Mouse (Mus musculus): ENCODE data around the gene Tmem69. TPM values are rescaled to one million over a fixed set of nuclear protein-coding genes. Genes with fewer than 3 reads are reported as not detected.

Tmem69 gene
- polyA plus RNA-seq (2012; ENCODE audit: insufficient read depth, low replicate concordance): 0.93 TPM in 1 of 2 replicates, not detected in the other

DNA sequence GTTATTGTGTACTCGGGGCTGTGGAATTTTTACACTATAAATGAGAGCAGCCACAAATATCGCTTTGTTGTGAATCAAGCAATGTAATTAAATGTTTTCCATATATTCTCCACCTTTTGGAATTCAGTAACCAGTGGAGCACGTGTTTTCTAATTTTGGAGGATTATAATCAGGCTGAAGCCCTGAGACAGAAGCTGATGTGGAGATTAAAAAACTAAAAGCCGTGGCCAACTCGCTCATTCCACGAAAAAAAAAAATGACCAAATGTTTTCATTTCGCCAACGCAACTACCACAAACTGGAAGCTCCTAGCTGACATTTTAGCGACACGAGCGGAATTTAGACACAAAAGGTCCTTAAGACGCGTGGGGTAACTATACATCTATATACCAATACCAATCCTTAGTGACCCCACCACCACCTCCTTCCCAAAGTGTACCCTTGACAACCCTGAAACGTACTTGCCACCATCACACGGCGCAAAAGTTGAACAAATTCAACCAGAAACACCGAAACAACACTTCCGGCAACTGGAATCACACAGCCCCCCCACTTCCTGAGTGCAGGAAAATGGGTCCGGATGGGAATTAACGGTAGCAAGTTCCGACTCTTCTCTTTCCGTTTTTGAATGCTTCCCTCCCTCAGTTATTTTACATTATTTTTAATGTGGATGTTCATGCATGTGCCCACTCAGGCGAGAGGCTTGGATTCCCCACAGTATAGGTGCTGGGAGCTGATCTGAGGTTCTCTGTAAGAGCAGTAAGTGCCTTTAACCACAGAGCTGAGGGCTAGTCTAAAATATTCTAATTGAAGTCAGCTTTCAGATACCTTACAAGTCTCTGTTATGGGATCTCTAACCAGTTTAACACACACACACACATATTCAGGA is at the start of gene Tmem69:
Tmem69 (minus strand) TSS at position 524 of the 888 bp plus-strand sequence.
- H3K4me1 ChIP-seq: peaks cover 12% of the 10 kb centered on the region
- H3K4me3 ChIP-seq (replicated peaks): peak within 1 kb of the TSS; percentile 99
- H3K36me3 ChIP-seq (replicated peaks; ENCODE audit: low read length): peaks cover 31% of the 10 kb centered on the region
- no peaks in the 10 kb centered on the region for H3K9me3 ChIP-seq
- TF ChIP-seq GATA1 (IDR thresholded peaks at IDR 0.05; ENCODE audit: borderline replicate concordance, low read length) (no peak), FLI1 (IDR thresholded peaks at IDR 0.05; ENCODE audit: low read length) (no peak)
- no peaks in the 10 kb centered on the region for H3K27me3 ChIP-seq (replicated peaks)

DNA sequence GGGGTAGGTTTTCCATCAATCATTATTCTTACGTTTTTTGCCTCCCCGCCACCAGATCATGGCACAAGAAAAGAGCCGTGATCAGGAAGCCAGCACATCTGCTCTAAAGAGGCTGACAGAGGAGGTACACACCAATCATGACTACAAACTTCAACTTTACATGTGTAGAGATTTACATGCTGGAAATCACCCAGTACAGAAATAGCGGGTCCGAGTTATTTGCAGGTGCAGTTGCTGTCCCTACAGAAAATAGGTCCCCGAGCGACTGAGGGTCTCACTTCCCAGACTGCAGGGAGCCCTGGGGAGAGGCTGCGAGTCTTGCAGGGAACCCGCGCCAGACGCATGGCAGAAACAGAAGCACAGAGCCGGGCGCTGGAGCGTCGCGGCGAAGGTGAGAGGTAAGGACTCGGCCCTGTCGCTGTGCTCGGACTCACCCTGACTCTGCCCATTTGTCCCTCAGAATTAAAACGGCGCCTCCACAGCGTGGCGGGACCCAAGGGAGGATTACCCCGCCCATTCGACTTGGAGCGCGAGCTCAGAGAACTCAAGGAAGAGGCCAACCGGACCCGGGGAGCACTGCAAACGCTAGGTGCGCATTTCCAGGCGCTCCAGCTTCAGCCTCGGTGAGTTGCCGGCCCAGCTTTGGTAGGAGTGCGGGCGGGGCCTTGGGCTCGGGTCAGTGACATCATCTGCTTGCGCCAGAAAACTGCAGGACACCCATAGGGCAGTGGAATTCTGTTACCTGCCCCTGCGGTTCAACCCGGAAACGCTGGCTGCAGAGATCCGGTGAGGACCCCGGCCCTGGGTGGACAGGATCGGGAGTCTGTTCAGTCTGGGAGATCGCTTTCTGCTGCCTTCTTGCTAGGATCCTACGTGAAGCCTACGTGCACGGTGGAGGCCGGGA is 41.5 kb upstream of the Tmem69 start:
- Histone ChIP-seq H3K9me3 (peaks cover 9% of the 10 kb centered on the region; the same call in 1 of the 2 replicates), H3K4me3 (replicated peaks) (peak overlapping the region; percentile 97), H3K27me3 (replicated peaks) (no peaks in the 10 kb centered on the region), H3K4me1 (peaks cover 27% of the 10 kb centered on the region), H3K36me3 (replicated peaks; ENCODE audit: low read length) (peaks cover 66% of the 10 kb centered on the region)
- no peak for TF ChIP-seq FLI1 (IDR thresholded peaks at IDR 0.05; ENCODE audit: low read length)
- no peak for TF ChIP-seq GATA1 (IDR thresholded peaks at IDR 0.05; ENCODE audit: borderline replicate concordance, low read length)

DNA sequence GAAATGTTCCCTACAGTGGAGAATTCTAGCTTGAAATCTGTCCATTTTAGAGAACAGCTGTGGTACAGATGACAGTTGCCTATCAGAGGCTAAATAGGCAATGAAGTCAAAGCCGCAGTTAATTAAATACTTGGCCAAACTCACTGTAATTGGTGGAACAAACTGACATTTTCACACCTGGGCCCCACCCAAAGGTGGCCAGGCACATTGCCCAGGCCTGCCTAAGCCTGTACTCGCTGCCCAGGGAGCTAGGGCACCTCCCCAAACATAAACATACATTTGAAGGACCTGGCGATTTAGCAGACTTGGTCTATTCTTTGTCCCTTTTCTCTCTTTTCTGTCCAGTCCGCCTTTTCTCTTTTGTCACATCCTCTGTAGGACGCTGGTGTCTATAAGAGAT is 40.6 kb upstream of the Tmem69 start, which contains the start of gene Ccdc17:
Ccdc17 (plus strand) TSS at position 276 of the 400 bp plus-strand sequence.
- H3K36me3 ChIP-seq (replicated peaks; ENCODE audit: low read length): peaks cover 66% of the 10 kb centered on the region
- TF ChIP-seq FLI1 (IDR thresholded peaks at IDR 0.05; ENCODE audit: low read length) (no peak), GATA1 (IDR thresholded peaks at IDR 0.05; ENCODE audit: borderline replicate concordance, low read length) (no peak)
- H3K4me1 ChIP-seq: peaks cover 27% of the 10 kb centered on the region
- H3K9me3 ChIP-seq: peaks cover 9% of the 10 kb centered on the region; the same call in 1 of the 2 replicates
- peak within 1 kb of the TSS; percentile 97 for H3K4me3 ChIP-seq (replicated peaks)
- H3K27me3 ChIP-seq (replicated peaks): no peaks in the 10 kb centered on the region

DNA sequence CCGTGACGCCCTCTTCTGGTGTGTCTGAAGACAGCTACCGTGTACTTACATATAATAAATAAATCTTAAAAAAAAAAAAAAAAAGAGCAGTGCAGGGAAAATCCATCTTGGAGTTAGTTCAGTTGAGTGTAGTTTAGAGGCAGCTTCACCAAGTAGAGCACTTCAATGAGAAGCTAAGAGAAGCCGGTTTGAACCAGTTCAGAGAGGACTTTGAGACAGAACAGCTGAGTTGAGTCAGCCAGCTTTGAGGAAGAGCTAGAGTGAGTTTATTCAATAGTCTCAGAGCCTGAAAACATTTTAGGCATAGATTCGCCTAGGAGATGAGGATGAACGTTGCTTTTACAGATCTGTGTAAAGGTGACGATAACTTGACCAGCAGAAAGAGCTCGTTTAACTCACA is 40.1 kb upstream of the Tmem69 start:
- H3K36me3 ChIP-seq (replicated peaks; ENCODE audit: low read length): peaks cover 66% of the 10 kb centered on the region
- H3K9me3 ChIP-seq: peaks cover 9% of the 10 kb centered on the region; the same call in 1 of the 2 replicates
- H3K4me1 ChIP-seq: peaks cover 27% of the 10 kb centered on the region
- no peak for TF ChIP-seq GATA1 (IDR thresholded peaks at IDR 0.05; ENCODE audit: borderline replicate concordance, low read length)
- TF ChIP-seq FLI1 (IDR thresholded peaks at IDR 0.05; ENCODE audit: low read length): no peak
- H3K27me3 ChIP-seq (replicated peaks): no peaks in the 10 kb centered on the region
- no peak overlapping the region for H3K4me3 ChIP-seq (replicated peaks)

DNA sequence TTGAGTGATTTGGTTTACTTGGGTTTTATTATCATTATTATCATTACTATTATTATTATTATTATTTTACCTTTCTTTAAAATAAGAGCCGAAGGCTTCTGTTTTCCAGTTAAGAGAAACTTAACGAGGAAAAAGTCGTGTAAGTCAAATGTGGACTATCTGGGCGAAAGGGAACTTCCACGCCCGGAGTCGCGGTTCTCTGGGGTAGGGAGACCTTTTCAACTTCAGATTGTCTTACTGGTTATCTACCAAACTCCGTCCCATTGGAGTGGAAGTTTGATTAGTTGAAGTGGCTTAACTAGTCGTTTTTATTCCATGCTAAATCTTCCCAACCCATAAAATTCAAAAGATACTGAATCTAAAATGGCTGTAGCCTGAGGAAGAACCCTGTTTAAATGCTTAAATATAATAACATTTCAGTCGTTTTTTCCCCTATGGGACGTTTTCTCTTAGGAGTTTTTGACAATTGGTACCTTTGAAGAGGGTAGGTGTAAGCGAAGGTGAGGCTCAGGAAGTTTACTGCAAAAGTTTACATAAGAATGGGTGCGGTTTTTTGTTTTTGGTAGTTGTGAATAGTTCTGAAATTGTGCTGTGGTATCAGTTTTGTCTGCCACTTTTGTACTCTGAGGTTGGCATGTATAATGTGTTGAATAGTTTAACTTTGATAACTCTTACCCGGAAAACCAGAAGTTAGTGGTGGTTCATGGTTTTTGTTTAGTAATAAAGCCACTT is 2.6 kb upstream of the Tmem69 start:
- Histone ChIP-seq H3K4me1 (peaks cover 36% of the 10 kb centered on the region), H3K9me3 (no peaks in the 10 kb centered on the region), H3K27me3 (replicated peaks) (no peaks in the 10 kb centered on the region), H3K36me3 (replicated peaks; ENCODE audit: low read length) (peaks cover 22% of the 10 kb centered on the region), H3K4me3 (replicated peaks) (peak overlapping the region; percentile 99)
- TF ChIP-seq FLI1 (IDR thresholded peaks at IDR 0.05; ENCODE audit: low read length) (no peak), GATA1 (IDR thresholded peaks at IDR 0.05; ENCODE audit: borderline replicate concordance, low read length) (no peak)

DNA sequence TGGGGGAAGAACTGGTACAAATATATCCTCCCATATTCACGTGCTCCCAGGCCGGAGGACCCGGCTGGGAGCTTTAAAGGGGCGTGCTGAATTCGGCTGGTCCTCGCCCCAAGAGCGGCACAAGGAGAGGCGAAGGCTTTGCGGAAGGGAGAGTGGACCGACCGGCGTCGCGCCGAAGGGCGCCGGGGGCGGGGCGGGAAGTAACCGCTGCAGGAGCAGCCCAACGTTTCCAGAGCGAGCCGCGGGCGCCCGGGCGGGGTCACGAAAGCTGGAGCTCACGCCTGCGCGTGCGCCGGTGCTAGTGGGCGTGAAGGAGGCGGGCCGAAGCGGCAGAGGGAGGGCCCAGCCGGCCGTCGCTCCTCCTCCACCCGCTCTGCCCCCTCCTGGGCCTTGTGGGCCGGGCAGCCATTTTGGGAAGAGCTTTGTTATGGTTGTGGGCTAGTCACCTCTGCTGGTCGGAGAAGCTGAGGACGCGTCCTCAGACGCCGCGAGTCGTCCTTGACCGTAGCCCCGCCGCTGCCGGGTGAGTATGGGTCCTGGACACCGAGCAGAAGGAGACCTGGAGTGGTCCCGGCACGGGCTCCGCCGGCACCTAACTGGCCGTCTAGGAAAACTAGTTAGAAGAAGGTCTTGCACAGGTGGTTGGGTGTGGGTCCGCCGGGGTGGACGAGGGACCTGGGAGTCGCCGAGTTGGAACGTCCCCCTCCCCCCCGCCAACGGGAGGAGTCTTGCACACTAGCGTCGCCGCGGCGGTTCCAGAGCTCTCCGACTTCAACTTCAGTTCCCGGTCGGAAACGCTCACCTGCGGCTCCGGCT is 1.8 kb upstream of the Tmem69 start, which contains the start of gene Gpbp1l1:
Gpbp1l1 (plus strand) TSS at position 353 of the 816 bp plus-strand sequence.
- peaks cover 30% of the 10 kb centered on the region for H3K4me1 ChIP-seq
- peak within 1 kb of the TSS; percentile 99 for H3K4me3 ChIP-seq (replicated peaks)
- no peaks in the 10 kb centered on the region for H3K9me3 ChIP-seq
- no peaks in the 10 kb centered on the region for H3K27me3 ChIP-seq (replicated peaks)
- peaks cover 26% of the 10 kb centered on the region for H3K36me3 ChIP-seq (replicated peaks; ENCODE audit: low read length)
- TF ChIP-seq FLI1 (IDR thresholded peaks at IDR 0.05; ENCODE audit: low read length) (no peak), GATA1 (IDR thresholded peaks at IDR 0.05; ENCODE audit: borderline replicate concordance, low read length) (no peak)

DNA sequence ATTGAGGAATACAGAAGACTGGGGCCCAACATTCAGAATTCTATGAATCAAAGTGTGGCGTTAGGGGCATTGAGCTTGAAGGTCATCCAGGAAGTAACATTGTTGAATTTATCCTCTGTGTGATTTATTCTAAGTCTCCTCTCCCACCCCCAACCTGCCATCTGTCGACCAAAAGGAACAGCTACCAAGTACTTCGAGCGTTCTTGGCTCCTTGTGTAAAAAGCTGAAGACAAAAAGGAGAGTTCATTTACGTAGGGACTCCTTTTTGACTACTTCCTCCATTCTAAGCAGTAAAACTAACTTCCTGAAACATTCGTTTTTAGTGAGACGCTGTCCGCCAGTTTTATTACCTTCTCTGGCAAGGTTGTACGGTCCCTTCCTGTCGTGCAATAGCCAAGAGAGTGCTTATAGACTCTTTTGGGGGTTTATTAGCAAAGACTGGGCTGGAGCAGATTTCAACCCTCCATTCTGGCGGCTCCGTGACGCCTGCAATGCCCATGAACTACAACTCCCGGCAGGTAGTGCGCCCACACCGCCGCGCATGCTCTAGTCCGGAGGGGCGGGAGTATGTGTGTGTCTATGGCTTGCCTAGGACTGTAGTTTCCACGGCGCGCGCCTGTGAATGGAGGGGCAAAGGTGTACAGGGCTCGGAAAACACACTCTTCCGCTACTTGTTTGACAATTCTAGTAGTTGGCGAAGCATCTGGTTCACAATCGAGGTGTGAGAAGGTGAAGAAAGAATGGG is 997 bp upstream of the Tmem69 start:
- TF ChIP-seq GATA1 (IDR thresholded peaks at IDR 0.05; ENCODE audit: borderline replicate concordance, low read length): no peak
- no peak for TF ChIP-seq FLI1 (IDR thresholded peaks at IDR 0.05; ENCODE audit: low read length)
- Histone ChIP-seq H3K36me3 (replicated peaks; ENCODE audit: low read length) (peaks cover 24% of the 10 kb centered on the region), H3K27me3 (replicated peaks) (no peaks in the 10 kb centered on the region), H3K4me3 (replicated peaks) (peak overlapping the region; percentile 99), H3K4me1 (peaks cover 22% of the 10 kb centered on the region), H3K9me3 (no peaks in the 10 kb centered on the region)

DNA sequence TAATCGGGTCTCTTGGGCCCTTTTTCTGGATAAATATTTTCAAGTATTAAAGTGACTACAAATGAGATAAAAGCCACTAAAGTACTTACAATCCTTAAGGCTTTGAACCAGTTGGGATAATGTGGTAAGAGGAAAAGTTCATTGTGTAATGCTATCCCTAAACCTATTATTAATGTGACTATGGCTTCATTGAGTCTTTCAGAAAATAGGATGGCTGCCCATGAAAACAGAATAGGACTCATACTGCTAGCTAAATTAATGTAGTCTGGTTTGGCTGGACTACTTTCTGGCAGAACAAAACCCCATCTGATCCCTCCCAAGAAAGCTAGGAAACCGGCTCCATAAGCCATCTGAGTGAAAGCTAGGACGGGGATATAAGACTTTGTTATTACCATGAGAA is 2.7 kb downstream of the Tmem69 start:
- Histone ChIP-seq H3K36me3 (replicated peaks; ENCODE audit: low read length) (peaks cover 37% of the 10 kb centered on the region), H3K4me3 (replicated peaks) (no peak overlapping the region), H3K27me3 (replicated peaks) (no peaks in the 10 kb centered on the region), H3K4me1 (no peaks in the 10 kb centered on the region; the same call in 1 of the 2 replicates), H3K9me3 (no peaks in the 10 kb centered on the region)
- TF ChIP-seq GATA1 (IDR thresholded peaks at IDR 0.05; ENCODE audit: borderline replicate concordance, low read length) (no peak), FLI1 (IDR thresholded peaks at IDR 0.05; ENCODE audit: low read length) (no peak)

Measured in megakaryocyte, embryonic 14.5 days (primary cell).